Mouse (Mus musculus) liver, embryonic 14.5 days (tissue): Measurements from ENCODE around the gene Cks2.
A peak's percentile ranks its signal among the peaks of the same experiment; 100 is the strongest.

Experiments
- CTCF ChIP-seq: IDR thresholded peaks from 2 replicates; pipeline ENCODE4 v1.5.1; 2016; ENCODE audit warnings: antibody characterized with exemption, low read depth, control low read depth
- EP300 ChIP-seq: IDR thresholded peaks from 2 replicates; pipeline ENCODE4 v1.6.1; 2016; ENCODE audit warnings: antibody characterized with exemption, low read depth

GRCm38 (mm10) chr13:51609231-51609630 is 35.8 kb upstream of the Cks2 start:
- TF ChIP-seq CTCF, result peak; percentile 7; the same call in 1 of the 2 replicates
- TF ChIP-seq EP300, result no peak
